Mouse (Mus musculus): ENCODE results near the gene Tnnc2.
"Not testable (repeated sequence)": the region's sequence is repeated elsewhere in the genome, so short reads cannot be mapped to it uniquely, and the experiment has no call there.

Gene Tnnc2

GRCm38 (mm10) chr2:164800252-164801004 lies 20.7 kb upstream of the Tnnc2 start:
- no peak for ATAC-seq (ENCODE audit: insufficient number of reproducible peaks, low FRiP score, low TSS enrichment)

GRCm38 (mm10) chr2:164798554-164798953 lies 18.8 kb upstream of the Tnnc2 start:
- not testable (repeated sequence) for ATAC-seq (ENCODE audit: insufficient number of reproducible peaks, low FRiP score, low TSS enrichment)

- no peak for ATAC-seq (ENCODE audit: insufficient number of reproducible peaks, low FRiP score, low TSS enrichment)
These were observed 16.1 kb upstream of the Tnnc2 start for GRCm38 (mm10) chr2:164795868-164796267.

- no peak for ATAC-seq (ENCODE audit: insufficient number of reproducible peaks, low FRiP score, low TSS enrichment)
These were observed 14.5 kb upstream of the Tnnc2 start for GRCm38 (mm10) chr2:164794293-164794692.

GRCm38 (mm10) chr2:164793772-164794171 lies 14.0 kb upstream of the Tnnc2 start:
- ATAC-seq (ENCODE audit: insufficient number of reproducible peaks, low FRiP score, low TSS enrichment): no peak

DNA sequence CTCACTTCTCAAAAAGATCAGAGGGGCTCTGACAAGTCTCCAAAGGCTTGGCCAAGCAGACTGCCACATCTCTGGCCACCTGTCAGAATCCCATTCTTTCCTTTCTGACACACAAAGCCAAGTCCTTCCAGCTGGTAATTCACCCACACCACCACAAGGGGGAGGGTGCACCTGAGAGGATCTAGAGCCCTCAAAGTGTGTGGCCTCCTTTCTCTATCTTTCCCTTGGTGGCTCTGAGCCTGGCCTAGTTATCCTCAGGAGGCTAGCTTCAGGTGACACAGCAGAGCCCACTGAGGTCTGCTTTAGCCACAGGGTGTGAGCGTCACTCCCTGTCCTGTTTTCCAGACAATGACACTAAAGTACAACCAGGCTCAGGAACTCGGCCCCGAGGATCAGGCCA lies 13.5 kb upstream of the Tnnc2 start:
- ATAC-seq (ENCODE audit: insufficient number of reproducible peaks, low FRiP score, low TSS enrichment): peak; percentile 57

- no peak for ATAC-seq (ENCODE audit: insufficient number of reproducible peaks, low FRiP score, low TSS enrichment)
These were observed 12.8 kb upstream of the Tnnc2 start for GRCm38 (mm10) chr2:164792400-164793190.

GRCm38 (mm10) chr2:164791841-164792261 lies 12.1 kb upstream of the Tnnc2 start:
- ATAC-seq (ENCODE audit: insufficient number of reproducible peaks, low FRiP score, low TSS enrichment): no peak

DNA sequence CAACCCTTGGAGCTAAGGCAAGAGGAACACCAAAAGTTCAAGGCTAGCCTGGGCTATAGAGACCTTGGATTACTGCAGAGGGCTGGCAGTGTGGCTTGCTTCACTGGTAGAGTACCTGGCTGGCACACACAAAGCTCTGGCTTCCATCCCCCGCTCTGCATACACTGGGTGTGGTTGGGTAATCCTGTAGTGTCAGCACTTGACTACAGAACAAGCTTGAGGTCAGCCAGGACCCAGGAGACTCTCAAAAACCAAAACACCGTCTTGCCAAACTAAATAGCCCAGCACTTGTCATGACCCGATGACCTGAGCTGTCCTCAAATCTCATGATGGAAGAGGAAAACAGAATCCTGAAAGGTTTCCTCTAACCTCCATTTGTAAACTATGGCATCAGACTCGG lies 10.7 kb upstream of the Tnnc2 start:
- ATAC-seq (ENCODE audit: insufficient number of reproducible peaks, low FRiP score, low TSS enrichment): no peak

DNA sequence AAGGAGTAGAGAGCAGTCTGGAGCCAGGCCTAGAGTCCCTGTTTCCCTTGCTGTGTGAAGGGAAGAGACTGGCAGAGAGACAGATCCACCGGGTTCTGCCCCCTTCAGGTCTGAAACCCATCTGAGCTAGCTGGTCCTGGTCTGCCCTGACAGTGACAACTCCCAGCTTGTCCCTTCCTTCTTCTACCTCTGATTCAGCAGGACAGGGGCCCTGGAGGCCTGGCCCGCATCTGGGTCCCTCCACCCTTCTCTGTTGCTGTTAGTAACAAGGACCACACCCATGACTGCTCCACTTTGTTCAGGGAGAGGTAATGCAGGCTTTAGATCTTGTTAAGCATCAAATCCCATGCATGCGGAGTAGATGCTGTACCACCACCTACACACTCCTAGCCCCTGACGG lies 8.6 kb upstream of the Tnnc2 start:
- no peak for ATAC-seq (ENCODE audit: insufficient number of reproducible peaks, low FRiP score, low TSS enrichment)

GRCm38 (mm10) chr2:164787779-164788178 lies 8.0 kb upstream of the Tnnc2 start:
- no peak for ATAC-seq (ENCODE audit: insufficient number of reproducible peaks, low FRiP score, low TSS enrichment)

DNA sequence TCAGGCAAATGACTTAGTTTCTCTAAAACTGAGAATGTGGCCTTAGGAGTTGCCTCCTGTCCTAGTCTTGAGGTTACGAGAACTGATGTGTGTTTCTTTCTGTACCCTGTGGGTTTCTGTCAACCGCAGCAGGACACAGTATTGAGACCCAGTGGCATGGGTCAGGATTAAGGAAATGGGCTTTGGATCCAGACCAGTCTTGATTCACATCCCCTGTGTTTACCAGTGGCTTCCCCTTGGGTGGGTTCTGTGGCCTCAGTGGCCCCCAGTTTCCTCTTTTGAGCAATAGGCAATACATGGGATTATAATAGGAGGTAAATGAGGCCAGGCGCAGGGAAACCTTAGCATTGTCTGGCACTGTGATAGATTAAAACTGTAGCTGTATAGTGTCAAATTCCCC lies 7.3 kb upstream of the Tnnc2 start:
- ATAC-seq (ENCODE audit: insufficient number of reproducible peaks, low FRiP score, low TSS enrichment): no peak

DNA sequence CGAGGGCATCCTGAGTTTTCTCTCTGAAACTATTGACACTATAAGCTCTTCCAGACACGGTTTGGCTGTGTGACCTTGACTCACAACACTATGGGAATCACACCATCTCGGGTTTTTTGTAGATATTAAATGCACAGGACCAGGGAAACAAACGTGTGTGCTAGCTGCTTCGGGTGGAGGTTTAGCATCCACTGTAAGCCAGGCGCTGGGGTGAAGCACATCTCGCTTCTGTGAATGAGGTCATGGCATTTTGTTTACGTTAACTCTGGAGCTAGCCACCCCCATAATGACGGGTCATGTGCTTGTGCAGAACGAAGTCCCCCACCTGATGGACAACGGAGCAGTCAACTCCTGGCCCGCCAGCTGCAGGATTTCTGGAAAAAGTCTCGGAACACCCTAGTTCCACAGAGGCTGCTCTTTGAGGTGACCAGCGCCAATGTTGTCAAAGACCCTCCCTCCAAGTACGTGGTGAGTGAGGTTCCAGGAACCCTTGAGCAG lies 6.7 kb upstream of the Tnnc2 start:
- no peak for ATAC-seq (ENCODE audit: insufficient number of reproducible peaks, low FRiP score, low TSS enrichment)

GRCm38 (mm10) chr2:164785481-164786387 lies 6.0 kb upstream of the Tnnc2 start, which contains the start of gene Snx21:
Gene Snx21 (plus strand): TSS chr2:164785823.
- ATAC-seq (ENCODE audit: insufficient number of reproducible peaks, low FRiP score, low TSS enrichment): peak; percentile 89

- no peak for ATAC-seq (ENCODE audit: insufficient number of reproducible peaks, low FRiP score, low TSS enrichment)
These were observed 5.2 kb upstream of the Tnnc2 start for GRCm38 (mm10) chr2:164784869-164785420.

GRCm38 (mm10) chr2:164783926-164784581 lies 4.3 kb upstream of the Tnnc2 start:
- no peak for ATAC-seq (ENCODE audit: insufficient number of reproducible peaks, low FRiP score, low TSS enrichment)

DNA sequence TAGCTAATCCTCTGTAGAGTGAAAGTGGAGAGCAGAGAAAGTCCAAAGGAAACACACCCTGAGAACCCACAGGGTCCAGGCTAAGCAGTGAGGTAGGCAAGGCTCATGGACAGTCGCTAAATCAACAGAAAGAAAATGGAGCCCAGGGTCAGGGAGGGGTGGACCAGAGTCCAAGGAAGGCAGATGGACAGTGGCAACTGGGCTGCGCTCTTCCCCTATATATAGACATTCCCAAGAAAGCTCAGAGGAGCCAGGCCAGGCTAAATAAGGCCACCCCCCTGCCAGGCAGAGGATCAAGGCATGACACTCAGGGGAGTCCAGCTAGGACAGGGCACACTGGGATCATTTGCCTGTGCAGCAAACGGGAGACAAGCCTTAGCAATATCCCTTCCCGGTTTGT lies 2.1 kb upstream of the Tnnc2 start:
- no peak for ATAC-seq (ENCODE audit: insufficient number of reproducible peaks, low FRiP score, low TSS enrichment)

- ATAC-seq (ENCODE audit: insufficient number of reproducible peaks, low FRiP score, low TSS enrichment): no peak
These were observed 958 bp downstream of the Tnnc2 start for GRCm38 (mm10) chr2:164778809-164779208.

GRCm38 (mm10) chr2:164778015-164778287 lies 1.8 kb downstream of the Tnnc2 start:
- no peak for ATAC-seq (ENCODE audit: insufficient number of reproducible peaks, low FRiP score, low TSS enrichment)
